Mouse (Mus musculus) fibroblast of lung, adult 2 months (primary cell): ENCODE measurements around the gene Pkp4.

ENCODE experiments used
- DNase-seq: peaks from one replicate; pipeline ENCODE4 v3.0.0-alpha.2; 2011; ENCODE audit warnings: low read depth

Pkp4 gene

GRCm38 (mm10) chr2:59184107-59185064 is 23.7 kb downstream of the Pkp4 start:
- no peak for DNase-seq

- DNase-seq = no peak
Observed at GRCm38 (mm10) chr2:59186122-59186521, 25.5 kb downstream of the Pkp4 start.

- no peak for DNase-seq
Observed at GRCm38 (mm10) chr2:59186966-59187365, 26.3 kb downstream of the Pkp4 start.

GRCm38 (mm10) chr2:59188306-59188705 is 27.7 kb downstream of the Pkp4 start:
- DNase-seq = no peak

- no peak for DNase-seq
Observed at GRCm38 (mm10) chr2:59189661-59190185, 29.1 kb downstream of the Pkp4 start.

- no peak for DNase-seq
Observed at GRCm38 (mm10) chr2:59190186-59190585, 29.5 kb downstream of the Pkp4 start.

GRCm38 (mm10) chr2:59191466-59191865 is 30.8 kb downstream of the Pkp4 start:
- no peak for DNase-seq

- no peak for DNase-seq
Observed at GRCm38 (mm10) chr2:59193117-59193516, 32.5 kb downstream of the Pkp4 start.

- no peak for DNase-seq
Observed at GRCm38 (mm10) chr2:59197156-59197555, 36.5 kb downstream of the Pkp4 start.

GRCm38 (mm10) chr2:59199476-59199976 is 38.9 kb downstream of the Pkp4 start:
- no peak for DNase-seq

DNA sequence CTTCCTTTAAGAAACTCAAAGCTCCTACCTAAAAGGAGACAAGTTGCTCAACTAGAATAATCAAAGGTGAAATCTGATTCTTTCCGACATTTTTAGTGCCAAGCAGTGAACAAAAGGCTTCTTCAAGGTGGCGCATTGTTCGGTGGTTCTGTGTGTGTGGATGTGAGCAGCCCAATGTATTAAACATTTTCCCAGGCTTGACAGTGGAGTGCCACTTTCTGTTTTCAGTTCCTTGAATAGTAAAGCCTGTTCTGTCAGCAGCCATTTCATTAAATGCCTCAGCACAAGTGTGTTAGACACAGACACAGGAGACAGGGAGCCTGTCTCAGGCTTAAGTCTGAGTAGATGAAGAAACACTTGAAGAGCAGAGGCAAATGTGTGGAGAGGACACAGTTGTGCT is 39.9 kb downstream of the Pkp4 start:
- DNase-seq = no peak

GRCm38 (mm10) chr2:59202930-59203329 is 42.3 kb downstream of the Pkp4 start:
- no peak for DNase-seq

DNA sequence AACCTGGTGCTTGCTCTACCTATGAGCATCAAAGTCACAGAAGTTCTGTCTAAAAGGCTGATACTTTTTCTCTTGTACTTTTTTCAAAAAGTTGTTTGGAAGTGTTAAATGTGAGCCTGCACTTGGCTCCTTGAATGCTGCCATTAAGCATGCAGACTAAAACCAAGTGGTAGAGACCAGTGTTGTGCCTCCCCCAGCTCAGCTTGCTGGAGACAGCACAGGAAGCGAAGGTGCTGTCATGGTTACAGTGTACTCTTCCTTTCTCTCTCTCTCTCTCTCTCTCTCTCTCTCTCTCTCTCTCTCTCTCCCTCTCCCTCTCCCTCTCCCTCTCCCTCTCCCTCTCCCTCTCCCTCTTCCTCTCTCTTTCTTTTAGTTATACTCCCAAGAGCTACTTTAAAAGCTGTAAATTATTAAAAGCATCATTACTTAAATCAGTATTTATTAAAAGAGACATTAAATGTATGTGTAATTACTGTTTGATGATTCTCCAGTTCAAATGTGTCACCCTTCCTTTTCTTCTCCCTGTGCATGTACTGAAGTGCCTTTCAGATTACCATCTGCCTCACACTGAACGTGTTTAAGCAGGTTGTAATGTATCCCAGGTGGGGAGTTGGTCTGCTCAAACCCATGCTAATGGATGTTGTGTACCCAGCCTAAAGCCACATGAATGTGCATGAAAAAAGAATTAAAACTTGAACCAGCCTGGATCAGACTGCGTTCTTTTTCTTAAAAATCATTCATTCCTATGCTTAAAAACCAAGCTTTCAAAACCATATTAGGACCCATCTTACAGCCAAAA is 43.2 kb downstream of the Pkp4 start:
- DNase-seq = no peak

DNA sequence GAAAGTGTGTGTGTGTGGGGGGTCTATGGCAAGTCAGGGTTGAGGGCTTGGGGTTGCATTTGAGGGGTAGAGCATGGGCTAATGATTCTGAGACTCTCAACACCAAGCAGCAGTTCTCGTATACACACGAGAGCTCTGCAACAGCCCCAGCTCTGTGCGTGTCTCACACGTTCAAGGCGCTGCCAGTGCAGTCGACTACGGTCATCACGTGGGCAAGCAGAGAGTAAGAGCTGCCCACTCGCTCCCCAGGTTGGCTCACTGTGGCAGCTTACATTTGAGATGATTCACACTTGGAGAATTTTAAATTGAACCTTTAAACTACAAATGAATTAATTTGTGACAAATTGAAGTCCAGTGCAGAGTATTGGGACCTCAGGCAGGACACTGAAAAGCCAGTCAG is 44.4 kb downstream of the Pkp4 start:
- no peak for DNase-seq

GRCm38 (mm10) chr2:59206190-59206589 is 45.5 kb downstream of the Pkp4 start:
- no peak for DNase-seq

- no peak for DNase-seq
Observed at GRCm38 (mm10) chr2:59207240-59207639, 46.6 kb downstream of the Pkp4 start.

GRCm38 (mm10) chr2:59207725-59208124 is 47.1 kb downstream of the Pkp4 start:
- DNase-seq = no peak

GRCm38 (mm10) chr2:59208276-59208675 is 47.6 kb downstream of the Pkp4 start:
- no peak for DNase-seq

DNA sequence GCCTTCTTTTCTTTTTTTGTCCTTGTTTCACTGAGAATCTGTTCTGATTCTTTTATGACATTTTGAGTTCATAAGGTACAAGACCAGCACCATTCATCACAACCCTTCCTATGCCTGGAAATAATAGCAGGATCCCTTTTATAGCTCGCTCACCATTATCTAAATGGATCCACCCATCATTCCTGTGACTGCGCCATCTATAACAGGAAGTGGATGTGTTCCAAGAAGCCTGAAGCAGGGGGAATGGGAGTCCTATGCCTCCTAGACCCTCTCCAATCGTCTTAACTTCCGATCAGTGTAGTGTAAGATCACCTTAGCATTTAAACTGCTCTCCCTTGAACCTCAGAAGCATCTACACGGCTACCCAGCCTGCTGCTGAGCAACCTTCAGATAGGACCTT is 50.4 kb downstream of the Pkp4 start:
- DNase-seq = no peak

GRCm38 (mm10) chr2:59212430-59212829 is 51.8 kb downstream of the Pkp4 start:
- no peak for DNase-seq

- DNase-seq = no peak
Observed at GRCm38 (mm10) chr2:59212846-59213245, 52.2 kb downstream of the Pkp4 start.

DNA sequence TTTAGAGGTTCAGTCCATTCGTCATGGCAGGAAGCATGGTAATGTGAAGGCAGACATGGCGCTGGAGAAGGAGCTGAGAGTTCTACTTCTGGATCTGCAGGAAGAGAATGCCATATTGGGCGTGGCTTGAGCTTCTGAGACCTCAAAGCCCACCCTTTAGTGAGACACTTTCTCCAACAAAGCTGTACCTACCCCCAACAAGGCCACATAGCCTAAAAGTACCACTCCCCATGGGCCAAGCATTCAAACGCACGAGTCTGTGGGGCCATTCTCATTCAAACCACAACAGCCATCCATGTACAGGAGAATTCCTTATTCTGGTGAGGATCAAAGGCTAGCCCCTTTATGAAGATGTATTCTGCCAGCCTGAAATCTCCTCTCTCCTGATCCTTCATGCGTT is 57.3 kb downstream of the Pkp4 start:
- no peak for DNase-seq
